10 mouse cellular contexts compared by ENCODE assay signal in the genomic region with DNA sequence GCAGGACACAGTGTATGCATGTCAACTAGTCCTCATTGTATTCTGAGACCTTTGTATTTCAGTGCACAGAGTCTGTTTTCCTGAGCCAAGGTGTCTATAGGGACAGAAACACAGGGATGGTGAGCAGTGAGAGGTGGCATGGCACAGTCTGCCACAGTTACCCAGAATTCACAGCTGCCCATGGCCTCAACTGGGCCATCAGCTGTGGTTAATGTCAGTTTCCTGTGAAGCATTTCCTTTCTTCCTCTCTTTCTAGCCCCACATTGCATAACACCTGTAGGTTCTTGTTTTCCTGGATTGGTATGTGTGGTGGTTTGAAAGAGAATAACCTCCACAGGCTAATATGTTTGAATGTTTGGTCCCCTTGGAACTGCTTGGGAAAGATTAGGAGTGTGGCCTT. TPM values are rescaled to one million over a fixed set of nuclear protein-coding genes. Genes with fewer than 3 reads are reported as not detected.
DNase-seq lines count a peak whose midpoint lies in the region; ATAC-seq and TF ChIP-seq lines count a peak whose summit lies in the region.
"Had no signal": no experiment of that assay in that cellular context is flagged by ENCODE, and none has a peak within 500 bp of the region (broad histone marks: within the 10 kb centered on the region; RNA-seq: fewer than 3 reads in every experiment).

No protein-coding gene starts in this region.

- no peak for TF ChIP-seq CTCF in hindbrain, postnatal 0 days (IDR thresholded peaks at IDR 0.05; ENCODE audit: low read depth)
- no peak for TF ChIP-seq CTCF in thymus, adult 2 months (IDR thresholded peaks at IDR 0.05; ENCODE audit: borderline replicate concordance, control insufficient read depth, extremely low read depth, insufficient read depth, low read length, poor library complexity)

- no peaks in the 10 kb centered on the region for H3K36me3 ChIP-seq in heart, embryonic 11.5 days (ENCODE audit: control insufficient read depth, insufficient read depth, low read length)
- H3K36me3 ChIP-seq in embryonic facial prominence, embryonic 12.5 days, result no peaks in the 10 kb centered on the region
- no peaks in the 10 kb centered on the region for H3K36me3 ChIP-seq in hindbrain, postnatal 0 days (ENCODE audit: insufficient read depth, low read length)
- H3K36me3 ChIP-seq in midbrain, embryonic 11.5 days (ENCODE audit: control insufficient read depth, insufficient read depth, low read length), result no peaks in the 10 kb centered on the region
- no peaks in the 10 kb centered on the region for H3K36me3 ChIP-seq in thymus, adult 2 months (ENCODE audit: control insufficient read depth, insufficient read depth, low read length)

- H3K9me3 ChIP-seq in heart, embryonic 11.5 days (replicated peaks; ENCODE audit: control insufficient read depth, low read length), result no peaks in the 10 kb centered on the region
- no peaks in the 10 kb centered on the region for H3K9me3 ChIP-seq in embryonic facial prominence, embryonic 12.5 days
- no peaks in the 10 kb centered on the region for H3K9me3 ChIP-seq in hindbrain, postnatal 0 days (ENCODE audit: low read length)
- H3K9me3 ChIP-seq in midbrain, embryonic 11.5 days (ENCODE audit: control insufficient read depth, low read length), result no peaks in the 10 kb centered on the region

- no peak overlapping the region for H3K27ac ChIP-seq in heart, embryonic 11.5 days (ENCODE audit: low read depth, low read length)
- no peak overlapping the region for H3K27ac ChIP-seq in embryonic facial prominence, embryonic 12.5 days
- H3K27ac ChIP-seq in hindbrain, postnatal 0 days, result no peak overlapping the region
- no peak overlapping the region for H3K27ac ChIP-seq in midbrain, embryonic 11.5 days (ENCODE audit: low read depth, low read length)
- no peak overlapping the region for H3K27ac ChIP-seq in thymus, adult 2 months (ENCODE audit: control insufficient read depth, insufficient read depth, low read length)

- no peak for ATAC-seq in heart, embryonic 11.5 days (replicated peaks; ENCODE audit: insufficient number of reproducible peaks, low FRiP score, low TSS enrichment)
- ATAC-seq in embryonic facial prominence, embryonic 12.5 days (ENCODE audit: insufficient number of reproducible peaks, insufficient read depth, low FRiP score, low TSS enrichment), result 0 out of 2 replicates have a peak, but pooled peaks have one; percentile 6
- ATAC-seq in hindbrain, postnatal 0 days, result no peak
- peak; percentile 2; the same call in 1 of the 2 replicates for ATAC-seq in midbrain, embryonic 11.5 days (ENCODE audit: low FRiP score)

- H3K4me1 ChIP-seq in heart, embryonic 11.5 days (ENCODE audit: control insufficient read depth, insufficient read depth, low read length), result no peaks in the 10 kb centered on the region
- no peaks in the 10 kb centered on the region for H3K4me1 ChIP-seq in embryonic facial prominence, embryonic 12.5 days
- no peaks in the 10 kb centered on the region for H3K4me1 ChIP-seq in hindbrain, postnatal 0 days (ENCODE audit: insufficient read depth, low read length)
- H3K4me1 ChIP-seq in midbrain, embryonic 11.5 days (ENCODE audit: control insufficient read depth, insufficient read depth, low read length), result no peaks in the 10 kb centered on the region
- no peaks in the 10 kb centered on the region for H3K4me1 ChIP-seq in thymus, adult 2 months (replicated peaks; ENCODE audit: control insufficient read depth, insufficient read depth, low read length)

- H3K4me2 ChIP-seq in heart, embryonic 11.5 days, result peak overlapping the region; percentile 64
- peak overlapping the region; percentile 61 for H3K4me2 ChIP-seq in embryonic facial prominence, embryonic 12.5 days (replicated peaks)
- H3K4me2 ChIP-seq in hindbrain, postnatal 0 days (ENCODE audit: low read depth, low read length), result peak overlapping the region; percentile 59; the same call in 1 of the 2 replicates
- peak overlapping the region; percentile 55 for H3K4me2 ChIP-seq in midbrain, embryonic 11.5 days

- peak overlapping the region; percentile 36 for H3K4me3 ChIP-seq in heart, embryonic 11.5 days (ENCODE audit: low read depth, low read length)
- H3K4me3 ChIP-seq in embryonic facial prominence, embryonic 12.5 days, result peak overlapping the region; percentile 36; the same call in 1 of the 2 replicates
- H3K4me3 ChIP-seq in hindbrain, postnatal 0 days (ENCODE audit: low read length), result no peak overlapping the region
- peak overlapping the region; percentile 32 for H3K4me3 ChIP-seq in midbrain, embryonic 11.5 days (ENCODE audit: low read depth, low read length)
- H3K4me3 ChIP-seq in thymus, adult 2 months (ENCODE audit: control insufficient read depth, insufficient read depth, low read length), result no peak overlapping the region

- H3K9ac ChIP-seq in heart, embryonic 11.5 days (ENCODE audit: low read depth, low read length), result no peak overlapping the region
- no peak overlapping the region for H3K9ac ChIP-seq in embryonic facial prominence, embryonic 12.5 days
- no peak overlapping the region for H3K9ac ChIP-seq in hindbrain, postnatal 0 days (replicated peaks; ENCODE audit: low read length)
- no peak overlapping the region for H3K9ac ChIP-seq in midbrain, embryonic 11.5 days (ENCODE audit: low read length)

- DNase-seq in heart, adult 18-20 months, result no peak
- no peak for DNase-seq in hindbrain, postnatal 0 days (ENCODE audit: low spot score)
- no peak for DNase-seq in midbrain, embryonic 11.5 days (ENCODE audit: low spot score, missing footprints)
- DNase-seq in layer of hippocampus, postnatal 14 days (ENCODE audit: low spot score in 2 of 2), result no peak
- no peak for DNase-seq in lung, postnatal 36 days
- no peak for DNase-seq in thymus, adult 2 months

- TF ChIP-seq POLR2A in thymus, adult 2 months (IDR thresholded peaks at IDR 0.05; ENCODE audit: control insufficient read depth, extremely low read depth, insufficient read depth, low read length, poor library complexity), result no peak

- H3K27me3 ChIP-seq in heart, embryonic 11.5 days (ENCODE audit: control insufficient read depth, insufficient read depth, low read length), result no peaks in the 10 kb centered on the region
- no peaks in the 10 kb centered on the region for H3K27me3 ChIP-seq in embryonic facial prominence, embryonic 12.5 days
- H3K27me3 ChIP-seq in hindbrain, postnatal 0 days (ENCODE audit: insufficient read depth, low read length), result no peaks in the 10 kb centered on the region
- no peaks in the 10 kb centered on the region for H3K27me3 ChIP-seq in midbrain, embryonic 11.5 days (ENCODE audit: control insufficient read depth, insufficient read depth, low read length)
- no peaks in the 10 kb centered on the region for H3K27me3 ChIP-seq in thymus, adult 2 months (ENCODE audit: control insufficient read depth, insufficient read depth, low read length)

RNA-seq across cellular contexts. Expression of gene Cyp4a12a, which starts 18.5 kb away (rescaled TPM):
- polyA plus RNA-seq in heart, embryonic 11.5 days (2014; fragmentation: Nextera tagmentation; extraction: Ambion mirVana), result not detected in 2 replicates
- under 1 TPM in 1 of 2 experiments, not detected in 1; 0.15 TPM for total RNA-seq in heart, adult 18-20 months (2021)
- not detected in 2 replicates for polyA plus RNA-seq in embryonic facial prominence, embryonic 12.5 days (2016; fragmentation: Nextera tagmentation; extraction: Ambion mirVana)
- total RNA-seq in hindbrain, postnatal 0 days (2014; rRNA removed), result not detected in 2 replicates
- not detected in 2 replicates for polyA plus RNA-seq in hindbrain, postnatal 0 days (2015; fragmentation: Nextera tagmentation; extraction: Ambion mirVana)
- polyA plus RNA-seq in midbrain, embryonic 11.5 days (2014; fragmentation: Nextera tagmentation; extraction: Ambion mirVana), result not detected in 2 replicates
- total RNA-seq in layer of hippocampus, postnatal 14 days (2021), result not detected
- polyA plus RNA-seq in thymus, adult 2 months (2012; rRNA removed), result 0.12 TPM in 1 of 2 replicates, not detected in the other
- total RNA-seq: gastrocnemius, adult 8-10 months had no signal
- polyA plus RNA-seq: lung, embryonic 16.5 days had no signal

RNA-seq across cellular contexts. Expression of gene Cyp4a29, which starts 38.5 kb away (rescaled TPM):
- not detected in 2 replicates for polyA plus RNA-seq in heart, embryonic 11.5 days (2014; fragmentation: Nextera tagmentation; extraction: Ambion mirVana)
- not detected for total RNA-seq in heart, adult 18-20 months (2021)
- not detected in 2 replicates for polyA plus RNA-seq in embryonic facial prominence, embryonic 12.5 days (2016; fragmentation: Nextera tagmentation; extraction: Ambion mirVana)
- not detected in 2 replicates for total RNA-seq in hindbrain, postnatal 0 days (2014; rRNA removed)
- polyA plus RNA-seq in hindbrain, postnatal 0 days (2015; fragmentation: Nextera tagmentation; extraction: Ambion mirVana), result not detected in 2 replicates
- not detected in 2 replicates for polyA plus RNA-seq in midbrain, embryonic 11.5 days (2014; fragmentation: Nextera tagmentation; extraction: Ambion mirVana)
- not detected for total RNA-seq in layer of hippocampus, postnatal 14 days (2021)
- polyA plus RNA-seq in thymus, adult 2 months (2012; rRNA removed), result not detected in 2 replicates
- total RNA-seq: gastrocnemius, adult 8-10 months had no signal
- polyA plus RNA-seq: lung, embryonic 16.5 days had no signal

Comparison
In these comparisons a context has a peak if more than half of its experiments do, and no peak if none do; other contexts are left out.
1. ATAC-seq: peak in embryonic facial prominence, embryonic 12.5 days (single experiment) and midbrain, embryonic 11.5 days (single experiment); none in heart, embryonic 11.5 days (single experiment) and hindbrain, postnatal 0 days (single experiment).
2. H3K4me3 ChIP-seq: peak in heart, embryonic 11.5 days (single experiment), embryonic facial prominence, embryonic 12.5 days (single experiment) and midbrain, embryonic 11.5 days (single experiment); none in hindbrain, postnatal 0 days (single experiment) and thymus, adult 2 months (single experiment).
3. Peak in every context shown above with its lines, with median percentiles within 50 percentile points of each other: H3K4me2 ChIP-seq.